Mouse (Mus musculus): ENCODE results near the gene Dysf.
"Not testable (repeated sequence)": the region's sequence is repeated elsewhere in the genome, so short reads cannot be mapped to it uniquely, and the experiment has no call there.

Gene Dysf

DNA sequence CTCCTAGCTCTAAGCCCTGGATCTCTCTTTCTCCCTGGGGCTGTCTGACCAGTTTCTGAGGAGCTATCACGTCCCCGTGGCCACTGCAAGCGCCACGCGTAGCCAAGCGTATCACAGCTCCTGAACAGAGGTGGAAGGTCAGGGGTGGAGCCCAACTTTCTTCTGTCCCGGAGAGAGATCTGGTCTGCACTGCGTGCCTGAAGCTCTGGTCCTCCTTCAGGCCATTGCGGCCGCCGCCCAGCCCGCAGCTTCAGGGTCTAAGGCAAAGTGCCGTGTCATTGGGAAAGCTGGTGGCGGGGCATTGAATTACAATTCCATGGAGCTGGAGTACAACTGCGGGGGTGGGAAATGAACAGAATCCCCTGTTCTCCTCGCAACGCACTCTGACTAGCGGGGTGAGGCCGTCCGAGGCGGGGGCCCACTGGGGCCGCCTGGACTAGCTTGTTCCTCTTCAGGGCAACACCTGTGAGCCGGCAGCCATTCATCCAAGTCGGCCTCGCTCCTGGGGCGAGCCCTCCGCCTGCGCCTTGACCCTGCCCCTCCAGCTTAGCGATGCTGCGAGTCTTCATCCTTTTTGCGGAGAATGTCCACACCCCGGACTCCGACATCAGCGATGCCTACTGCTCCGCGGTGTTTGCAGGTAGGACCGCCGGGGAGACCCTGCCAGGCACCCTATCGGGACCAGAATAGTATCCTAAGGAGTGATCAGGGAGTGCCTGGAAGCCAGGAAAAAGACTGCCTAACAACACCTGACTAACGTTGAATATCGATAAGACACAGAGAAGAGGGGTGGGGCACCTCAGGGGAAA, at the start of gene Dysf:
TSS of gene Dysf (plus strand) at position 228 of the 809 bp plus-strand sequence.
- peak; percentile 43 to 53 for DNase-seq (ENCODE audit: low spot score in 2 of 2)

GRCm38 (mm10) chr6:83987642-83988041, 20.7 kb upstream of the Dysf start:
- no peak for DNase-seq (ENCODE audit: low spot score in 2 of 2)

- DNase-seq (ENCODE audit: low spot score in 2 of 2) = no peak
These were observed 5.7 kb upstream of the Dysf start for GRCm38 (mm10) chr6:84002716-84003115.

GRCm38 (mm10) chr6:84004295-84004694, 4.1 kb upstream of the Dysf start:
- no peak for DNase-seq (ENCODE audit: low spot score in 2 of 2)

GRCm38 (mm10) chr6:84009172-84009872, 932 bp downstream of the Dysf start:
- DNase-seq (ENCODE audit: low spot score in 2 of 2) = peak; percentile 38 to 62

DNA sequence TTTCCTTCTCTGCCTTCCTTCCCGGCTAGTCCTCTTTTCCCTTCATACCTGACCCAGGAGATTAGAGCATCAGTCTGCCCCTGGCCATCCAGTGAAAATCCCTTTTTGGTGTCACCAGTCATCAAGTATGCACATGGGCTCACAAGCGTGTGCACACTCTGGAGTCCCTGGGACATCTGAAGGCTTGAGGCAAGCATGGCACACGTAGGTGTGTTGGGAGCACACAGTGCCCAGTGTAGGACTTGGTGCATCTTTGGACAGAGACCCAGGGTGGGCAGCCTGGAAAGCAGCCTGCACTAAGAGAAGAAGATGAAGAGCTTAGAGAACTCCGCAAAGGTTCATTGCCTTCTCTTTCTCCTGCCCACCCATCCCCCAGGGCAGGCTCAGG, 1.5 kb downstream of the Dysf start:
- DNase-seq (ENCODE audit: low spot score in 2 of 2) = no peak

- peak; percentile 70 to 84 for DNase-seq (ENCODE audit: low spot score in 2 of 2)
These were observed 2.2 kb downstream of the Dysf start for GRCm38 (mm10) chr6:84010303-84011225.

- peak; percentile 50 to 54 for DNase-seq (ENCODE audit: low spot score in 2 of 2)
These were observed 6.7 kb downstream of the Dysf start for GRCm38 (mm10) chr6:84014961-84015683.

DNA sequence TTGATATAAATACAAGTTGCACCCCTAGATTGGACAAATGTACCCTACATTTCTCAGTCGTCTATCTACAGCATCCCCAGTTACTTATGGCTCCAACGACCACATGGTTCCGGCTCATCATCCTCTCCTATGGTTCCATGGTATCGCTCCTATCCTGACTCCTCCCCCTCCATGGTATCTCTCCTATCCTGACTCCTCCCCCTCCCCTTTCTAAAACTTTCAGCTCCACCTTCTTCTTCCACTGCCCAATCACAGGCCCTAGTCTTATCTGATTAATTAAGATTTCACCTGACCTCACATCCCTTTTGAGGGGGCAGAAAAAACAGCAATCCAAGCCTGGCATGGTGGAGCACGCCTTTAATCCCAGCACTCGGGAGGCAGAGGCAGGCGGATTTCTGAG, 8.5 kb downstream of the Dysf start:
- no peak for DNase-seq (ENCODE audit: low spot score in 2 of 2)

DNA sequence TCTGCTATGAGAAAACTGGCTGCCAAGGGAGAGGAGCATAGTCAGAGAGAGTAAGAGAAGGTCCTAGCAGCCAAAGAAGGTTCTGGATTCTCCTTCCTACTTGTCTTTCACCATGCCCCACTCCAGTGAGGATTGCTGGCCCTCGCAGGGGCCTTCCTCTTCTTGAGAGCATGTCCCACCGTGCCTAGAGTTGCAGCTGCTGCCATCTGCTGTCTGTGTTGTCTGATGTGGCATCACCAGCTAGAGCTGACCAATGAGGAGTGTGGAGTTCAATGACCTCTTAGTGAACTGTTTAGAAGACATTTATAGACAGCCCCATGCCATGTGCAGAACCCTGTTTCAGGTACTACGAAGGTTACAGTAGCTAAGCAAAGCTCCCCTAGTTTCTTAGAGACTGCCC, 9.0 kb downstream of the Dysf start:
- DNase-seq (ENCODE audit: low spot score in 2 of 2) = no peak

GRCm38 (mm10) chr6:84018906-84019550, 10.6 kb downstream of the Dysf start:
- peak; percentile 71 to 75 for DNase-seq (ENCODE audit: low spot score in 2 of 2)

DNA sequence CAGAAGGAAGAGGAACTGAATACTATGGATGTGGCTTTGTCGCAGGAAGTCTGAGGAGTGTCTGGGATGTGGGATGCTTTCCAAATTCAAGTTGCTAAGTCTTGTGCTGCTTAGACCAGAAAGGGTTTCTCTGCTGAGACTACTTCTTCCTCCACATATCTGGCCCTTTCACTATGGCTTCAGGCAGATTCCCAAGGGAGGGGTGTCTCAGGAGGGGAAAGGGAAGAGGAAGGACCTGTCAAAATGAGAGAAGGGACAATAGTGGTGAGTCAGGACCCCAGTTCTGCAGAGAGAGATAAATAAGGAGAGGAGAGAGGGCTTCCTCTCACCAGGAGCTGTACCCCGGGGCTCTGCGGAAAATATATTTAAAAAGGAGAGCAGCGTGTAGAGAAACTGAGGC, 11.6 kb downstream of the Dysf start:
- peak; percentile 20 to 37 for DNase-seq (ENCODE audit: low spot score in 2 of 2)

- peak in 1 of 2 experiments; percentile 17 for DNase-seq (ENCODE audit: low spot score in 2 of 2)
These were observed 13.6 kb downstream of the Dysf start for GRCm38 (mm10) chr6:84021990-84022389.

DNA sequence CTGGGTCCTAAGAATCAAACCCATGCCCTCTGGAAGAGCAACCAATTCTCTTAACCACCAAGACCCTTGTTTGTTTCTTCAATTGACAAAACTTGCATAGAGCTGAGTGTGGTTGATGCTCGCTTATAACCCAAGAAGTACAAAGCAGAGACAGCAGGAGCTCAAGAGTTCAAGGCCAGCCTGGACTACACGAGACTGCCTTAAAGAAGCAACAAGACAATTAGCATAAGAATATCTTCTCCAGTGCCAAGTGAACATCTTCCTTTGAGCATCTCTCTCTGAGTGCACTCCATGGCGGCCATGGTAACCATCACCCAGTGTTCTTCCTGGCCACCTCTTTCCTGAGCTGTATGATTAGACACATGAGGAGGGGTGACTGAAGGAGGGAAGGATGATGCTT, 17.2 kb downstream of the Dysf start:
- no peak for DNase-seq (ENCODE audit: low spot score in 2 of 2)

DNA sequence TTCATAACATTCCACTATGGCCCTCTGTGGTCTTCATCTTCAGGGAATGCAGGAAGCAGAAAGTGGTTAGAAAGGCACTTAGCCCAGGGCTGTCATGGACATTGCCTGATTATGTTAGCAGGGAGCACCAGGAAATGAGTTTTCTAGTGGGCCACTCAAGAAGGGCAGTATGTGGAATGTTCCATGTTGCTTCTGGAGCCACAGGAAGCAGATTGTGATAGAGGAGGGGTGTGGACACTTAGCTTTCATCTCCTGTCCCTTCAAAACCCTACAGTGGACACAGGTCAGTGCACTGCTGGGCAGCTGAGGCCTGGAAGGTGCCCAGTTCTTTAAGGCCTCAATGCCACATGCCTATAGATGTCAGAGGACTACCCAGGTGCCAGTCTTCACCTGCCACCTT, 20.4 kb downstream of the Dysf start:
- DNase-seq (ENCODE audit: low spot score in 2 of 2) = no peak

DNA sequence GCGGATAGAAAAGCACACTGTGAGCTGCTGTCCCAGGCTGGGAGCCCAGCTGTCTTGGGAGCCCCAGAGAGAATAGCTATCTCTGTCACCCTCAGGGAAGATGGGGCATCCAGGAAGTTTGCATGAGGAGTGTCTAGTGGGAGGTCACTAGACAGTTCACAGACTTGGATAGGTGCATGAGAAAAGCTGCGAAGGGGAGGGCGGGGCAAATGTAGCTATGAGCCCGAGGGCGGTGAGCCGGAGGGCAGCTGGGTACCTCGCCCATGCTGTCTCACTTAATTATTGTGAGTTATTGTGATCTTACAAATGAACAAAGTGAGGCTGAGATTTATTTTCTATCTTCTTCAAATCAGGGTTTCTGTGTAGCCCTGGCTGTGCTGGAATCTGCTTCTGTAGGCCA, 21.4 kb downstream of the Dysf start:
- no peak for DNase-seq (ENCODE audit: low spot score in 2 of 2)

- DNase-seq (ENCODE audit: low spot score in 2 of 2) = not testable (repeated sequence)
These were observed 24.1 kb downstream of the Dysf start for GRCm38 (mm10) chr6:84032516-84032915.

DNA sequence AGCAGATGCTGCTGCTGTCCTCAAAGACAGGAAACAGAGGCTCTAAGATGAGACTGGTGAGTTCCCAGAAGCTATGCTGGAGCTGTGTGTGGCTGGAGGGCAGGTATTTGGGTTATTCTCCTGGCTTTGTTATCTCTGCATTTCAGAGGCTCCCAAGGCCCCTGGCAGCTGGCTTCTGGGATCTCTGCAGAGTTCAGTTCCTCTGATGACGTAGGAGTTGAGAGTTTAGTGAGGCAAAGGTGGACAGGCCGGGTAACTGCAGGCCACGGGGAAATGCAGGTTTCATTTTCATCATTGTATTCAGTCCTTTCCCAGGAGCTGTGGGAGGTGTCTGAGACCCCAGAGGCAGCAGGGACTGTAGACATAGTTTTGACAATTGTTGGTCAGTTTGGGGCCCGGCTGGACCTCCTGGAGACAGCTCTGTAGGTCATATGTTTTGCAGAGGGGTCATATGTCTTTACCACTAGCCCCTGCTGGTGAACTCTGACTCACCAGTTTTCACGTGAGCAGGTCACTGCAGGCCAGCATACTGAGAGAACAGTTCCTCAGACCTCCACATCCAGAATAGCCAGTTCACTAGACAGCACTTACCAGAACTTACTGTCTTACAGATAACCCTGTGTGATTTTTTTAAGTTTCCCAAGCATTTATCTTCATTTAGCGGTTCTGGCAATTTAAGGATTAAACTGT, 35.0 kb downstream of the Dysf start:
- no peak for DNase-seq (ENCODE audit: low spot score in 2 of 2)

DNA sequence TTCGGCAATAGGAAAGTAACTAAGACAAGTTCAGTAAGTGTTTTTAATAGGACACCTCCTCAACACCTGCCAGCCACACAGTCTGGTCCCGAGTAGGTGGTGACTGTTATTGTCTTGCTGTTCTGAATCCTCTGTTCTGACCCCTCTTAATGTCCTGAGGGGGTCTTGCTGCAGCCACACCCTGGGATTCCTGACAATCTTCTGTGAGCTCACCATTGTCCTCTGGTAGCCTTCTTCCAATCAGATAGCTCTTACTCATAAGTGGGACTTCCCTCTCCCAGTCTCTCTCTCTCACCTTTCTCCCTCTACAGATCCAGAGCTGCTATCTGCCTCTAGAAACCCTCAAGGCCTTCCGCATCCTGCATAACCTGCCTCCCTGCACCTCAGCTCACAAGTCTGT, 36.3 kb downstream of the Dysf start:
- no peak for DNase-seq (ENCODE audit: low spot score in 2 of 2)

- DNase-seq (ENCODE audit: low spot score in 2 of 2) = peak; percentile 46 to 71
These were observed 40.5 kb downstream of the Dysf start for GRCm38 (mm10) chr6:84048856-84049255.
